Mouse (Mus musculus): ENCODE measurements at regions not wholly inside any gene's neighbourhood (a gene's known extent, or its start where the extent isn't known, plus 50 kb on each side); places are given as distances from the start of the nearest gene placed in this dataset.

- CTCF ChIA-PET, result no interaction called here
Measured at GRCm38 (mm10) chr1:121168651-121169050, 163.7 kb downstream of the Insig2 start.

- CTCF ChIA-PET, result no interaction called here
Measured at GRCm38 (mm10) chr1:121176541-121176940, 155.8 kb downstream of the Insig2 start.

- CTCF ChIA-PET, result no interaction called here
Measured at GRCm38 (mm10) chr1:121177136-121177907, 155.1 kb downstream of the Insig2 start.

GRCm38 (mm10) chr1:121177908-121178311, 154.5 kb downstream of the Insig2 start:
- CTCF ChIA-PET, result no interaction called here

- CTCF ChIA-PET, result no interaction called here
Measured at GRCm38 (mm10) chr1:121178611-121179245, 153.7 kb downstream of the Insig2 start.

GRCm38 (mm10) chr1:121180273-121181030, 151.9 kb downstream of the Insig2 start:
- CTCF ChIA-PET, result interaction anchor here (0.6 kb wide), 1 partner anchor 843 kb away, joined by 14 read pairs; no protein-coding TSS in a partner anchor

- CTCF ChIA-PET, result no interaction called here
Measured at GRCm38 (mm10) chr1:121188895-121189294, 143.5 kb downstream of the Insig2 start.

- CTCF ChIA-PET, result no interaction called here
Measured at GRCm38 (mm10) chr1:121194800-121195199, 137.6 kb downstream of the Insig2 start.

- CTCF ChIA-PET, result no interaction called here
Measured at GRCm38 (mm10) chr1:121215843-121216242, 116.5 kb downstream of the Insig2 start.

GRCm38 (mm10) chr1:121224250-121224649, 108.1 kb downstream of the Insig2 start:
- CTCF ChIA-PET, result no interaction called here

GRCm38 (mm10) chr1:121226466-121227232, 105.7 kb downstream of the Insig2 start:
- CTCF ChIA-PET, result no interaction called here

GRCm38 (mm10) chr1:121227233-121227594, 105.2 kb downstream of the Insig2 start:
- CTCF ChIA-PET, result no interaction called here

GRCm38 (mm10) chr1:121243576-121243975, 88.8 kb downstream of the Insig2 start:
- CTCF ChIA-PET, result no interaction called here

- CTCF ChIA-PET, result no interaction called here
Measured at GRCm38 (mm10) chr1:121247556-121247955, 84.8 kb downstream of the Insig2 start.

GRCm38 (mm10) chr1:121249081-121249480, 83.3 kb downstream of the Insig2 start:
- CTCF ChIA-PET, result interaction anchor here (0.7 kb wide), 1 partner anchor 155 kb away, joined by 6 read pairs; no protein-coding TSS in a partner anchor

GRCm38 (mm10) chr1:121250686-121251085, 81.7 kb downstream of the Insig2 start:
- CTCF ChIA-PET, result no interaction called here

GRCm38 (mm10) chr1:121252056-121252455, 80.3 kb downstream of the Insig2 start:
- CTCF ChIA-PET, result no interaction called here

GRCm38 (mm10) chr1:121254196-121254595, 78.2 kb downstream of the Insig2 start:
- CTCF ChIA-PET, result no interaction called here
